Mouse (Mus musculus): ENCODE measurements around the gene 1110032F04Rik. TPM values are rescaled to one million over a fixed set of nuclear protein-coding genes. Genes with fewer than 3 reads are reported as not detected.

1110032F04Rik gene
- polyA plus RNA-seq, 1 experiment = 0.27 TPM

DNA sequence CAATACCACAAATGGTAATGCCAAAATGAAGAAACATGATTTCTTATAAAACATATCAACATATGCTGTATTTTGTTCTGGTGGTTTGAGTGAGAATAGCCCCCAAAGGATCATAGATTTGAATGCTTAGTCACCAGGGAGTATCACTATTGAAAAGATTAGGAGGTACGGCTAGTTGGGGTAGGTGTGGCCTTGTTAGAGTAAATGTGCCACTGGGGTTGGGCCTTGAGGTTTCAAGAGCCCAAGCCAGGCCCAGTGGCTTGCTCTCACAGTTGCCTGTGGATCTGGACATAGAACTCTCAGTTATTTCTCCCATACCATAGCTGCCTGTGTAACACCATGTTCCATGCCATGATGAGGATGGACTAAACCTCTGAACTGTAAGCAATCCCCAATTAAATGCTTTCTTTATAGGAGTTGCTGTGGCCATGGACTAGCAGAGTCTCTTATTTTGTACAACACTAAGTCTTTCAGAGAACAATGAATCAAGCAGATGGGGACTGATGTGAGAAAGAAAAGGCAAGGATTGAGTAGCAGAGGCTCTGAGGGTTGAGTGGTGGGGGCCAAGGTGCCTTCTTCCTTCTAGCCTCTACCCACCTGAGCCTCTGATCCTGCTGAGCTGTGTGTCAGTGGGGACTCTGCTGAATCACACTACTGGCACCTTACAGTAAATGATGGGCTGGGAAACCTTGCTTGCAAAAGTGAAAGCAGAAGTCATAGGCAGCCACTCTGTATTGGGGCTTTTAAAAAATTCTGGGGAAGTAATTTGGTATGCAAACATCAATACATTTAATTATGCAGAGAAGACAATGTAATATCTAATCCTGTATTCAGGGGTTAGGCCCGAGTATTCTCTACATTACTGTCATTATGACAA is 35.8 kb downstream of the 1110032F04Rik start:
- DNase-seq (ENCODE audit: low read depth, low spot score) = no peak
- 45% methylated on average over 2 of the region's 2 CpGs for WGBS

- DNase-seq (ENCODE audit: low read depth, low spot score) = no peak
- 85% methylated on average over 4 of the region's 4 CpGs for WGBS
Observed at GRCm38 (mm10) chr3:68907509-68907908, 38.1 kb downstream of the 1110032F04Rik start.

Other genes with a start within 250 kb of the 1110032F04Rik start
- gene Il12a, start 178.9 kb upstream of the 1110032F04Rik start, polyA plus RNA-seq (2012; rRNA removed) = 0.53 and 0.74 TPM in 2 replicates
- gene Ift80, start 135.0 kb downstream of the 1110032F04Rik start, polyA plus RNA-seq (2012; rRNA removed) = 0.99 and 1.8 TPM in 2 replicates
- gene Smc4, start 135.2 kb downstream of the 1110032F04Rik start, polyA plus RNA-seq (2012; rRNA removed) = 2.7 and 5.1 TPM in 2 replicates
- 1.8 and 2.0 TPM in 2 replicates for gene Trim59, start 175.2 kb downstream of the 1110032F04Rik start, polyA plus RNA-seq (2012; rRNA removed)